Mouse (Mus musculus): ENCODE results near the gene Col6a2. TPM values are rescaled to one million over a fixed set of nuclear protein-coding genes. Genes with fewer than 3 reads are reported as not detected.

The Col6a2 gene
- polyA plus RNA-seq, 1 experiment from 2014 or later: 5.4 TPM

GRCm38 (mm10) chr10:76647390-76647789, 24.0 kb upstream of the Col6a2 start:
- H3K9ac ChIP-seq: no peak overlapping the region
- H3K9me3 ChIP-seq (replicated peaks): no peaks in the 10 kb centered on the region
- H3K4me1 ChIP-seq: no peaks in the 10 kb centered on the region
- no peak overlapping the region for H3K4me3 ChIP-seq
- no peak for ATAC-seq
- 66% methylated on average over 3 of the region's 3 CpGs for WGBS
- no peaks in the 10 kb centered on the region for H3K27me3 ChIP-seq
- no peaks in the 10 kb centered on the region for H3K36me3 ChIP-seq (ENCODE audit: poor library complexity, severe bottlenecking)
- H3K27ac ChIP-seq: no peak overlapping the region
- no peak overlapping the region for H3K4me2 ChIP-seq

GRCm38 (mm10) chr10:76645686-76646085, 22.3 kb upstream of the Col6a2 start:
- no peak for ATAC-seq
- H3K9me3 ChIP-seq (replicated peaks): no peaks in the 10 kb centered on the region
- no peaks in the 10 kb centered on the region for H3K4me1 ChIP-seq
- H3K4me3 ChIP-seq: no peak overlapping the region
- no peaks in the 10 kb centered on the region for H3K27me3 ChIP-seq
- H3K27ac ChIP-seq: no peak overlapping the region
- H3K36me3 ChIP-seq (ENCODE audit: poor library complexity, severe bottlenecking): no peaks in the 10 kb centered on the region
- no peak overlapping the region for H3K4me2 ChIP-seq
- H3K9ac ChIP-seq: no peak overlapping the region
- whole genome bisulfite sequencing: 82% methylated on average over 4 of the region's 4 CpGs

DNA sequence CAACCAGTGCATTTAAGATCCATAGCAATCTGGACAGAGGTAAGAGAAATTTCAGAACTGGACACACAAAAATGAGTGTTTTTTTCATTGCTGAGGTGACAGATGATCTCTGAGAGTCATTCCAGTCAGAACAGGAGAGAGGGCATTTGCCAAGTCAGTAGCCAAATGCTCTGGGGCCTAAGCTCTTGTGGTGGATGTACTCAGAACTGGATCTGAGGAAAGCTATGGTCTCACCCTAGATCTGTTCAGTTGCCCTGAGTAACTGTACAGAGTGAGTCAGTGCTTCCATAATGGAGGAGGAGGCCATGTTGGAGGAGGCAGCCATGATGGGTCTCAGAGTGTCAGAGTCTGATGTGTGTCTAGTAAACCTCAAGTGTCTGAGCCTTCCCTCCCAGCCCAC, 21.6 kb upstream of the Col6a2 start:
- Histone ChIP-seq H3K4me2 (no peak overlapping the region), H3K27ac (no peak overlapping the region), H3K9me3 (replicated peaks) (no peaks in the 10 kb centered on the region), H3K9ac (no peak overlapping the region), H3K27me3 (no peaks in the 10 kb centered on the region), H3K4me1 (no peaks in the 10 kb centered on the region), H3K36me3 (ENCODE audit: poor library complexity, severe bottlenecking) (no peaks in the 10 kb centered on the region), H3K4me3 (no peak overlapping the region)
- no peak for ATAC-seq

DNA sequence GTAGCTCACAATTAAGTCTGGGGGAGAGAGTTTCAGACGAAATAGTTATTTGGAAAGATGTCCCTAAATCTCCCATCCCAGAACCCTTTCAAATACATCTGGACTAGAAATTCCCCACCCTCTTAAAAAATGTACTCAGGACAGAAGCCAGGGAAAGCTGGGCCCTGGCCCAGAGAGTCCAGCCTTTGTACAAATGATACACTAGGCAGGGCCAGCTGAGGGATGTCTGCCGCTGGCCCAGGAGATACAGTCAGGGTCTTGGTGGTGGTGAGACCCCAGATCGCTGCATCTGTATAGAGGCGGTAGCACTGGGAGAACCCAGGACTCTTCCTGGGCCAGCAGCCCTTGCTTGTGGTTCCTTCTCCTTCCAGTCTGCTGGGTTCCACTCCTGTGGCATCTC, 20.6 kb upstream of the Col6a2 start:
- no peaks in the 10 kb centered on the region for H3K9me3 ChIP-seq (replicated peaks)
- 89% methylated on average over 4 of the region's 4 CpGs for WGBS
- no peak overlapping the region for H3K9ac ChIP-seq
- H3K4me2 ChIP-seq: no peak overlapping the region
- H3K27ac ChIP-seq: no peak overlapping the region
- H3K27me3 ChIP-seq: no peaks in the 10 kb centered on the region
- no peaks in the 10 kb centered on the region for H3K36me3 ChIP-seq (ENCODE audit: poor library complexity, severe bottlenecking)
- ATAC-seq: no peak
- no peaks in the 10 kb centered on the region for H3K4me1 ChIP-seq
- no peak overlapping the region for H3K4me3 ChIP-seq

GRCm38 (mm10) chr10:76643446-76643845, 20.0 kb upstream of the Col6a2 start:
- H3K9me3 ChIP-seq (replicated peaks): no peaks in the 10 kb centered on the region
- no peak overlapping the region for H3K4me2 ChIP-seq
- no peak overlapping the region for H3K4me3 ChIP-seq
- H3K9ac ChIP-seq: no peak overlapping the region
- ATAC-seq: no peak
- 83% methylated on average over 9 of the region's 9 CpGs for WGBS
- no peaks in the 10 kb centered on the region for H3K36me3 ChIP-seq (ENCODE audit: poor library complexity, severe bottlenecking)
- H3K4me1 ChIP-seq: no peaks in the 10 kb centered on the region
- H3K27ac ChIP-seq: no peak overlapping the region
- no peaks in the 10 kb centered on the region for H3K27me3 ChIP-seq

DNA sequence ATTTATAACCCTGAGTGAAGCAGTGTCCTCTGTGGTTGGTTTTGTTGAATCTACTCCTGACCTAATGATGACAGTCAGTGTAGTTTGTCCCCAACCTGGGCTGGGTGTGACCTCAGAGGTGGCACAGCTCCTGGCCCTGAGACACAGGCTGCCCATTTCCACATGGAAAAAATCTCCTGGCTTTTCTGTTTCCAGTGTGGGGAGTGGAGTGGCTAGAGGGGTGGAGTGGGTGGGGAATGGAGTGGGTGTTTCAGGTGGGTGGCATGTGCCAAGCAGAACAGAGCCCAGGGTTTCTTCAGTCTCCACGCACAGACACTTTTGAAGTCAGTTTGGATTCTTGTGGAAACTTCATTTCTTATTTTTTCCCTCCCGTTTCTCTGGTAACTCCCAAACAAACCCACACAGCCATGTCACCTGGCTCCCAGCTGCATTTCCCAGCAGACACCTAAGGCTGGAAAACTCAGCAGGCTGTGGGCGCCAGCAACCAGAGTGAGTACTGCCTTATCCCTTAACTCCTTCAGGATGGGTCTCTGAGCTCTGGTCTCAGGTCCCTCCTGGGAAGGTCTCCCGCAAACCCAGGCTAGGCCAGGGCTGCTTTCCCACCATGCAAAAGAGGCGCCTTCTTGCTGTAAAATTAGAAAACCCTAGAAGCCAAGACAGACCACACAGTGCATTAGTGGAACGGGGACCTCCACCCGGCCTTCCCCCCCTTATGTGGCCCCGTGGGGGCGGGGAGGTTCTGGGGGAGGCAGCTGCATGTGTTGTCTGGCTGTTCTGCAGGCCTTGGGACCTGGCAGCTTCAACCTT, 19.4 kb upstream of the Col6a2 start:
- no peak overlapping the region for H3K27ac ChIP-seq
- no peaks in the 10 kb centered on the region for H3K27me3 ChIP-seq
- no peak overlapping the region for H3K9ac ChIP-seq
- no peak overlapping the region for H3K4me2 ChIP-seq
- WGBS: 80% methylated on average over 9 of the region's 9 CpGs
- H3K9me3 ChIP-seq (replicated peaks): no peaks in the 10 kb centered on the region
- no peaks in the 10 kb centered on the region for H3K36me3 ChIP-seq (ENCODE audit: poor library complexity, severe bottlenecking)
- no peak overlapping the region for H3K4me3 ChIP-seq
- no peaks in the 10 kb centered on the region for H3K4me1 ChIP-seq
- no peak for ATAC-seq

- 86% methylated on average over 13 of the region's 13 CpGs for WGBS
- ATAC-seq: no peak
These were observed 18.6 kb upstream of the Col6a2 start for GRCm38 (mm10) chr10:76641894-76642627.

DNA sequence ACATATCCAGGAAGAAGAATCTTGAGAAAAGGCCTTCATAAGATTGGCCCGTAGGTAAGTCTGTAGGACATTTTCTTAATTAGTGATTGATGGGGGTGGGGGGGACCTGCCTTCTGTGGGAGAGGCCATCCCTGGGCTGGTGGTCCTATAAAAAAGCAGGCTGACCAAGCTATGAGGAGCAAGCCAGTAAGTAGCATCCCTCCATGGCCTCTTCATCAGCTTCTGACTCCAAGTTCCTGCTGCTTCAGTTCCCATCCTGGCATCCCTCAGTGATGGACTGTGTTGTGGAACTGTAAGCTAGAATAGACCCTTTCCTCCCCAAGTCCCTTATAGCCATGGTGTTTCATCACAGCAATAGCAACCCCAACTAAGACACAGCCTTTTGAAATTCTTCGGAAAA, 16.5 kb upstream of the Col6a2 start:
- H3K9me3 ChIP-seq (replicated peaks): no peaks in the 10 kb centered on the region
- no peak overlapping the region for H3K27ac ChIP-seq
- H3K27me3 ChIP-seq: no peaks in the 10 kb centered on the region
- H3K9ac ChIP-seq: no peak overlapping the region
- H3K4me2 ChIP-seq: no peak overlapping the region
- H3K4me3 ChIP-seq: no peak overlapping the region
- WGBS: 100% methylated on average over 2 of the region's 2 CpGs
- no peaks in the 10 kb centered on the region for H3K36me3 ChIP-seq (ENCODE audit: poor library complexity, severe bottlenecking)
- ATAC-seq: no peak
- H3K4me1 ChIP-seq: no peaks in the 10 kb centered on the region

More at GRCm38 (mm10) chr10:76641894-76642627, 18.6 kb upstream of the Col6a2 start:
- Histone ChIP-seq H3K9me3 (replicated peaks) (no peaks in the 10 kb centered on the region), H3K9ac (no peak overlapping the region), H3K36me3 (ENCODE audit: poor library complexity, severe bottlenecking) (no peaks in the 10 kb centered on the region), H3K27me3 (no peaks in the 10 kb centered on the region), H3K4me1 (no peaks in the 10 kb centered on the region), H3K4me2 (no peak overlapping the region), H3K27ac (no peak overlapping the region), H3K4me3 (no peak overlapping the region)

- Histone ChIP-seq H3K9ac (no peak overlapping the region), H3K4me3 (no peak overlapping the region), H3K27ac (no peak overlapping the region), H3K27me3 (no peaks in the 10 kb centered on the region), H3K4me2 (no peak overlapping the region), H3K4me1 (no peaks in the 10 kb centered on the region), H3K9me3 (replicated peaks) (no peaks in the 10 kb centered on the region), H3K36me3 (ENCODE audit: poor library complexity, severe bottlenecking) (no peaks in the 10 kb centered on the region)
- WGBS: 80% methylated on average over 4 of the region's 4 CpGs
- no peak for ATAC-seq
These were observed 13.2 kb upstream of the Col6a2 start for GRCm38 (mm10) chr10:76636601-76637000.

DNA sequence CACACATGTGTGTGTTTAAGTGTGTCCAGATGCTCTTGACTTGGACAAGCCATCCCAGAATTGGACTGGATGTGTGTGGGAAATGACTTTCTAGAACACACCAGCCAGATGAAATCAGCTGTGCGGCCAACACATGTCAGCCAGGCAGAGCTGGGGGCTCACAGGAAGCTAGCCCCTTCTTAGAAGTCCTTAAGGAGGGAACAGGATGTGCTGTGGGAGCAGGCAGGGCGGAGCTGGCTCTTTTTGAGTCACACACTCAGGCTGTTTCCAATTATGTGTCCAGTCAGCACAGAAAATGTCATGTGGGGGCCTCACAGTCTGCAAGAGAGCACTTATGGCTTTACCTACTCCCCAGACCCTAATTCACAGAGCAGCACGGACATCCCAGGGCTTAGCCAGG, 12.6 kb upstream of the Col6a2 start:
- Histone ChIP-seq H3K27me3 (no peaks in the 10 kb centered on the region), H3K9ac (no peak overlapping the region), H3K27ac (no peak overlapping the region), H3K9me3 (replicated peaks) (no peaks in the 10 kb centered on the region), H3K4me2 (no peak overlapping the region), H3K36me3 (ENCODE audit: poor library complexity, severe bottlenecking) (no peaks in the 10 kb centered on the region), H3K4me1 (no peaks in the 10 kb centered on the region), H3K4me3 (no peak overlapping the region)
- no peak for ATAC-seq
- 75% methylated on average over 3 of the region's 3 CpGs for WGBS

DNA sequence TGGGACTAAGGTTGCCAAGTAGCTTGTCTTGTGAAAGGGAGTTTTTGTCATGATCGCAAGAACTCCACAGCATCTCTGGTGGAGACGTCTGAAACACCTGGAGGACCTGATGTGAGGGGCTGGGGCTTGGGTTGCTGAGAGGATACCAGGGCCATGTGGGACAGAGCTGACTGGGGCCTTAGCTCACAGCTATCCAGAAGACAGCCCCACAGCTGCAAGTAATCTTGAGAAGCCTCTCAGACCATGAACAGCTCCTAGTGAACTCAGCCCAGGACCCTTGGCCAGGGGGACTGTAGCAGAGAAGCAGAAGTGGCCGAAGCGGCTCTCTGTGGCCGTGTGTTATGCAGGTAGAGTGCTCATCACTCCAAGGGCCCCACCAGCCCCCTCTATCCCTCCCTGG, 11.2 kb upstream of the Col6a2 start:
- H3K27me3 ChIP-seq: no peaks in the 10 kb centered on the region
- H3K4me2 ChIP-seq: no peak overlapping the region
- H3K4me1 ChIP-seq: no peaks in the 10 kb centered on the region
- no peaks in the 10 kb centered on the region for H3K9me3 ChIP-seq (replicated peaks)
- WGBS: 91% methylated on average over 5 of the region's 5 CpGs
- H3K9ac ChIP-seq: no peak overlapping the region
- H3K36me3 ChIP-seq (ENCODE audit: poor library complexity, severe bottlenecking): no peaks in the 10 kb centered on the region
- no peak overlapping the region for H3K27ac ChIP-seq
- no peak overlapping the region for H3K4me3 ChIP-seq
- ATAC-seq: no peak

DNA sequence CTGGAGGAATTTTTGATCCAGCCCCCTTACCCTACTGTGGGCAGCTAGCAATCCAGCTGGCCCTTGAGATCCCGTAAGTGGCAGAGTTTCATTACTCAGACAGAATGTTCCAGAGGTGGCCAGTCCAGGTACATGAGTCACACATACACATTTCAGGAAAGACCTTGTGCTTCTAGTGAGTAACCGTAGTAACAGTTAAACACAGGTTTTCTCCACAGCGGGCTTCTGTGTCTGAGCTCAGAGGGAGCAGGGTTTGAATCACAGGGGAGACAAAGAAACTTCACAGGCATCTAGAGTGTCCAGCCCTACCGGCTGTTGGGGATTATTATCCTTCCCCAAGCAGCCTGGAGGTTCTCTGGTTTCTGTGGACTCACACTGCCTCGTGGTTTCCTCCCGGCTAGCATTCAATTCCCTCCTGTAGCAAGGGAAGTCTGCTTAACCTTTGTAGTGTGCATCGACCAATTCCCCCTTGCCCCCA, 10.7 kb upstream of the Col6a2 start:
- 44% methylated on average over 7 of the region's 7 CpGs for WGBS
- ATAC-seq: no peak
- no peaks in the 10 kb centered on the region for H3K4me1 ChIP-seq
- no peak overlapping the region for H3K27ac ChIP-seq
- H3K4me3 ChIP-seq: no peak overlapping the region
- H3K9ac ChIP-seq: no peak overlapping the region
- H3K36me3 ChIP-seq (ENCODE audit: poor library complexity, severe bottlenecking): no peaks in the 10 kb centered on the region
- H3K4me2 ChIP-seq: no peak overlapping the region
- H3K27me3 ChIP-seq: no peaks in the 10 kb centered on the region
- H3K9me3 ChIP-seq (replicated peaks): no peaks in the 10 kb centered on the region

Measured in forebrain, embryonic 13.5 days (tissue).